Mouse (Mus musculus) neural tube, postnatal 0 days (tissue): Measurements from ENCODE around the gene Cd24a. TPM values are rescaled to one million over a fixed set of nuclear protein-coding genes. Genes with fewer than 3 reads are reported as not detected.

Experiments
- polyA plus RNA-seq: library from polyadenylated mRNA; unstranded; fragments of >200 nt; fragmentation: Nextera tagmentation; extraction: Ambion mirVana; gene quantifications from 2 replicates; pipeline ENCODE4 v1.2.1, GENCODE M21; 2015

The Cd24a gene
- polyA plus RNA-seq = 273 and 307 TPM in 2 replicates

GRCm38 (mm10) chr10:43577997-43578331 is at the start of gene Cd24a:
TSS of gene Cd24a (plus strand) at chr10:43578284.

GRCm38 (mm10) chr10:43540442-43541152 is 37.5 kb upstream of the Cd24a start, which contains the start of gene 1700021F05Rik:
TSS of gene 1700021F05Rik (minus strand) at chr10:43540994.

Other genes with a start within 250 kb of the Cd24a start
- 1.2 and 2.0 TPM in 2 replicates for gene Bend3, start 99.5 kb upstream of the Cd24a start, polyA plus RNA-seq
- 22.9 and 36.2 TPM in 2 replicates for gene Gm9803, start 54.2 kb upstream of the Cd24a start, polyA plus RNA-seq
- gene 1700021F05Rik, start 37.3 kb upstream of the Cd24a start, polyA plus RNA-seq = 70.4 and 75.1 TPM in 2 replicates